Mouse (Mus musculus): ENCODE measurements around the gene Pitpnc1. TPM values are rescaled to one million over a fixed set of nuclear protein-coding genes. Genes with fewer than 3 reads are reported as not detected.

The Pitpnc1 gene
- total RNA-seq, 2 experiments from 2014 or later, result 74.8 to 76.3 TPM

- DNase-seq, result no peak
Measured at GRCm38 (mm10) chr11:107443121-107444095, 27.1 kb downstream of the Pitpnc1 start.

- no peak for DNase-seq
Measured at GRCm38 (mm10) chr11:107441050-107441449, 29.4 kb downstream of the Pitpnc1 start.

GRCm38 (mm10) chr11:107438140-107438539 lies 32.4 kb downstream of the Pitpnc1 start:
- DNase-seq, result no peak

GRCm38 (mm10) chr11:107437723-107438122 lies 32.8 kb downstream of the Pitpnc1 start:
- DNase-seq, result no peak

- no peak for DNase-seq
Measured at GRCm38 (mm10) chr11:107435776-107436449, 34.6 kb downstream of the Pitpnc1 start.

GRCm38 (mm10) chr11:107431197-107431965 lies 39.1 kb downstream of the Pitpnc1 start:
- DNase-seq, result no peak

- DNase-seq, result peak; percentile 49 to 71
Measured at GRCm38 (mm10) chr11:107428011-107428410, 42.5 kb downstream of the Pitpnc1 start.

- DNase-seq, result no peak
Measured at GRCm38 (mm10) chr11:107424176-107424575, 46.3 kb downstream of the Pitpnc1 start.

GRCm38 (mm10) chr11:107422356-107422754 lies 48.1 kb downstream of the Pitpnc1 start:
- no peak for DNase-seq

- peak; percentile 59 to 84 for DNase-seq
Measured at GRCm38 (mm10) chr11:107421751-107422355, 48.6 kb downstream of the Pitpnc1 start.

- no peak for DNase-seq
Measured at GRCm38 (mm10) chr11:107419925-107420324, 50.6 kb downstream of the Pitpnc1 start.

- peak; percentile 58 to 85 for DNase-seq
Measured at GRCm38 (mm10) chr11:107417041-107417583, 53.4 kb downstream of the Pitpnc1 start.

- DNase-seq, result no peak
Measured at GRCm38 (mm10) chr11:107416561-107416926, 54.0 kb downstream of the Pitpnc1 start.

- DNase-seq, result no peak
Measured at GRCm38 (mm10) chr11:107415901-107416560, 54.5 kb downstream of the Pitpnc1 start.

- no peak for DNase-seq
Measured at GRCm38 (mm10) chr11:107414996-107415747, 55.3 kb downstream of the Pitpnc1 start.

GRCm38 (mm10) chr11:107413251-107413655 lies 57.2 kb downstream of the Pitpnc1 start:
- DNase-seq, result no peak

- DNase-seq, result no peak
Measured at GRCm38 (mm10) chr11:107412128-107412527, 58.4 kb downstream of the Pitpnc1 start.

GRCm38 (mm10) chr11:107411576-107411975 lies 58.9 kb downstream of the Pitpnc1 start:
- no peak for DNase-seq

GRCm38 (mm10) chr11:107410804-107411203 lies 59.7 kb downstream of the Pitpnc1 start:
- no peak for DNase-seq

GRCm38 (mm10) chr11:107410090-107410732 lies 60.3 kb downstream of the Pitpnc1 start:
- no peak for DNase-seq
